Mouse (Mus musculus) embryonic facial prominence, embryonic 10.5 days (tissue): ENCODE measurements around the gene Ak6. TPM values are rescaled to one million over a fixed set of nuclear protein-coding genes. Genes with fewer than 3 reads are reported as not detected.

Experiments used
- DNase-seq: peaks from one replicate; pipeline ENCODE4 v3.0.0-alpha.2; 2017; ENCODE audit warnings: low spot score
- H3K27ac ChIP-seq: fragments of 300-500 bp; sonication (generic); replicated peaks from 2 replicates; pipeline ENCODE4 v1.5.1; 2016; ENCODE audit warnings: mild to moderate bottlenecking
- H3K27me3 ChIP-seq: fragments of 300-500 bp; sonication (generic); replicated peaks from 2 replicates; pipeline ENCODE4 v1.6.1; 2016; ENCODE audit warnings: low read depth, mild to moderate bottlenecking; ENCODE audit not compliant: poor library complexity, severe bottlenecking
- H3K36me3 ChIP-seq: fragments of 300-500 bp; sonication (generic); replicated peaks from 2 replicates; pipeline ENCODE4 v1.6.1; 2016; ENCODE audit warnings: mild to moderate bottlenecking, moderate library complexity
- H3K4me1 ChIP-seq: fragments of 300-500 bp; sonication (generic); 2 replicates; pipeline ENCODE4 v1.6.1; 2016
- H3K4me3 ChIP-seq: fragments of 300-500 bp; sonication (generic); 2 replicates; pipeline ENCODE4 v1.5.1; 2016; ENCODE audit warnings: mild to moderate bottlenecking, moderate library complexity
- H3K9me3 ChIP-seq: fragments of 300-500 bp; sonication (generic); 2 replicates; pipeline ENCODE4 v1.6.1; 2016; ENCODE audit warnings: mild to moderate bottlenecking
- WGBS: fragments of 180-500 bp; shearing (Covaris S2); methylation state at CpG from one replicate; pipeline ENCODE4 v1.1.7; 2016; 5-methylcytosine and 5-hydroxymethylcytosine counted together
- polyA plus RNA-seq: library from polyadenylated mRNA; unstranded; fragments of >200 nt; fragmentation: Nextera tagmentation; extraction: Ambion mirVana; gene quantifications from 2 replicates; pipeline ENCODE4 v1.2.1, GENCODE M21; 2016

The Ak6 gene
- polyA plus RNA-seq, 1 experiment from 2014 or later = 365 TPM

- no peaks in the 10 kb centered on the region for H3K36me3 ChIP-seq
- WGBS = 88% methylated on average over 8 of the region's 8 CpGs
- H3K27ac ChIP-seq = no peak overlapping the region
- DNase-seq = no peak
- H3K4me1 ChIP-seq = no peaks in the 10 kb centered on the region
- H3K9me3 ChIP-seq = no peaks in the 10 kb centered on the region
- no peak overlapping the region for H3K4me3 ChIP-seq
- no peaks in the 10 kb centered on the region for H3K27me3 ChIP-seq
Observed at GRCm38 (mm10) chr13:100681615-100682014, 30.8 kb downstream of the Ak6 start.

- no peak for DNase-seq
- Histone ChIP-seq H3K27me3 (no peaks in the 10 kb centered on the region), H3K9me3 (no peaks in the 10 kb centered on the region), H3K4me3 (no peak overlapping the region), H3K4me1 (no peaks in the 10 kb centered on the region), H3K27ac (no peak overlapping the region), H3K36me3 (no peaks in the 10 kb centered on the region)
- 86% methylated on average over 2 of the region's 2 CpGs for WGBS
Observed at GRCm38 (mm10) chr13:100682837-100683236, 32.1 kb downstream of the Ak6 start.

DNA sequence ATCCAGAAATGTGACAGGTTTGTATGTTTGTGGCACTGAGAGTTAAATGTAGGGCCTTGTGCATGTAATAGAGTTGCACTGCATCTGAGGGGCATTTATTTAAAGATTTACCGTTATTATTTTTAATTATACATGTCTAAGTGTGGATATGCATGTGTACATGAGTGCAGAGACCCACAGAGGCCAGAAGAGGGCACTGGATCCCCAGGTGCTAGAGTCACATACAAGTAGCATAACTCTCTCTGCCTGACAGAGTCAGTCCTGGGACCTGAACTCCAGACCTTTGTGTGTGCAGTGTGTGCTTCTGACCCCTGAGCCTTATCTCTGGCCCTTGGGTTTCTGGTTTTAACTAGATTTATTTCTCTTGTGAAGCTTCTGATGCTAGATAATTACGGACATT is 33.6 kb downstream of the Ak6 start:
- Histone ChIP-seq H3K4me1 (no peaks in the 10 kb centered on the region), H3K27me3 (no peaks in the 10 kb centered on the region), H3K9me3 (no peaks in the 10 kb centered on the region), H3K27ac (no peak overlapping the region), H3K36me3 (no peaks in the 10 kb centered on the region), H3K4me3 (no peak overlapping the region)
- WGBS = 72% methylated on average over 2 of the region's 2 CpGs
- no peak for DNase-seq

GRCm38 (mm10) chr13:100687513-100687912 is 36.7 kb downstream of the Ak6 start:
- no peaks in the 10 kb centered on the region for H3K27me3 ChIP-seq
- H3K36me3 ChIP-seq = 0 out of 2 replicates have a peak, but pooled peaks cover 3% of the 10 kb centered on the region
- no peak overlapping the region for H3K4me3 ChIP-seq
- H3K4me1 ChIP-seq = no peaks in the 10 kb centered on the region
- H3K27ac ChIP-seq = no peak overlapping the region
- 73% methylated on average over 7 of the region's 7 CpGs for WGBS
- no peaks in the 10 kb centered on the region for H3K9me3 ChIP-seq
- no peak for DNase-seq

DNA sequence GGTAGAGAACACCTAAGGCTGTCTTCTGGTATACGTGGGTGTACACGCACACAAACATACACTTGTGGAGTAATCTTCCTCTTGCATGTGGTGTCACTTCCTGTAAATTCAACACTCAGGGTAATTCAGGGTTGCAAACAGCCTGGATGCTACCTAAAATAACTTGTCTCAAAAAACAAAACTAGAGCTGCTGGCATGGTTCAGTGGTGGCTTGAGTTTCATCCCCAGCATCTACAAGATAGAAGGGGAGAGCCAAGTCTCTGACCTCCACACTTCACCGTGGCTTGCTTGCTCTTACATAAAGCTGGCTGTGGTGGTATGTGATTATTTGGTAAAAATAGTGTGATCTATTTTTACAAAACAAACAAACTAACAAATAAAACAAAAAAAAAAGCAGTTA is 46.8 kb downstream of the Ak6 start:
- Histone ChIP-seq H3K9me3 (no peaks in the 10 kb centered on the region), H3K36me3 (peaks cover 82% of the 10 kb centered on the region)
- 92% methylated on average over 3 of the region's 3 CpGs for WGBS

GRCm38 (mm10) chr13:100698866-100699265 is 48.1 kb downstream of the Ak6 start:
- Histone ChIP-seq H3K27ac (no peak overlapping the region), H3K9me3 (no peaks in the 10 kb centered on the region), H3K4me3 (no peak overlapping the region), H3K36me3 (peaks cover 95% of the 10 kb centered on the region), H3K4me1 (no peaks in the 10 kb centered on the region), H3K27me3 (no peaks in the 10 kb centered on the region)
- no peak for DNase-seq
- WGBS = 96% methylated on average over 10 of the region's 10 CpGs

More for the DNA sequence above, 46.8 kb downstream of the Ak6 start:
- H3K27ac ChIP-seq = no peak overlapping the region
- H3K27me3 ChIP-seq = no peaks in the 10 kb centered on the region
- no peak overlapping the region for H3K4me3 ChIP-seq
- H3K4me1 ChIP-seq = no peaks in the 10 kb centered on the region
- no peak for DNase-seq

DNA sequence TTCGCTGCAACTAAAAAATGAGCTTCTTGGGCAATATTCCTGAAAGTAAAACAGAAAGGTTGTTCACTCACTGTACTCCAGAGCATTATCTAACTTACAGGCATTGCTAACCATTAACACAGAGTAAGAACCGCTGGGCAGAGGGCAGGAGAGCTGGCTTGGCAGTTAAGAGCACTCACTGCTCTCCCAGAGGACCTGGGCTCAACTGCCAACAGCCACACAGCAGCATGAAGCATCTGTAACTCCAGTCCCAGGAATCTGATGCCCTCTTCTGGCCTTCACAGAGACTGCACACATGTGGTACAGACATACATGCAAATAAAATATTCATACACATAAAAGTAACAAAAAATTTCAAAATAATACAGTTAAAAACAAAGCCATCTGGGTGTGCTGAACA is 52.7 kb downstream of the Ak6 start:
- Histone ChIP-seq H3K36me3 (peaks cover 99% of the 10 kb centered on the region), H3K27me3 (no peaks in the 10 kb centered on the region), H3K27ac (no peak overlapping the region), H3K4me1 (no peaks in the 10 kb centered on the region), H3K9me3 (no peaks in the 10 kb centered on the region), H3K4me3 (no peak overlapping the region)
- DNase-seq = no peak
- 95% methylated on average over 2 of the region's 2 CpGs for WGBS

DNA sequence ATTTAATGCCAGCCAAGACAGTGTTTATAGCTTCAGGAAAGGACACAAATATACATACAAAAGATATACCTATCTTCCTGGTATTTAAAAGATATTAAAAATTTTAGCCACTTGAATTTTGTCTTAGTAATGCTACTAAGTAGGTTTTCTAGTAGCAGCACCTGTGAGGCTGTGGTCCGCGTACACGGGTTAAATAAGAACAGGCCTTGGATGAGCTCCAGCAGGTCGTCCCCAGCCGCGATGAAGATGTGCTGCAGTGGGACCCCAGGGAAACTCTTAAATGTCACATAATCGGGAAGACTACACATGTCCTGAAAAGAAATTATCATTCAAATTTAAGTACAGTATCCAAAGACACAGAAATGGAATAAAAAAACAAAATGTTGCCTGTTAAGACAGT is 55.4 kb downstream of the Ak6 start:
- H3K36me3 ChIP-seq = peaks cover 99% of the 10 kb centered on the region

DNA sequence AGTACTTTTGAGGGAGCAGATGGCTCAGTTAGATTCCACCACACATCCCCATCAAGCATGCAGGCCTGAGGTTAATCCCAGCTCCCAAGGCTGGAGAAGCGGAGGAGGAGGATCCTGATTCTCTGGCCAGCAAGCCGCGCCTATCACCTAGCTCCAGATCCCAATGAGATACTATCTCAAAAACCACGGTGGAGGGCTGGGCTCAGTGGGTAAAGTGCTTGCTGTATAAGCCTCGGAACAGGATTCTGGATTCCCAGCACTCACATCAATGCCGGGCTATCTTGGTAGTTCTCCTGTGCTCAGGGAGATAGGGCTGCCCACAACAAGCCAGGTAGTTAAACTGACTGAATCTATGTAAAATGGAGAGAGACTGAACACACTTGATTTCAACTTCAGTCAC is 64.7 kb downstream of the Ak6 start:
- Histone ChIP-seq H3K36me3 (peaks cover 99% of the 10 kb centered on the region), H3K9me3 (no peaks in the 10 kb centered on the region), H3K4me1 (no peaks in the 10 kb centered on the region), H3K27ac (no peak overlapping the region), H3K4me3 (no peak overlapping the region), H3K27me3 (no peaks in the 10 kb centered on the region)
- WGBS = 92% methylated on average over 6 of the region's 6 CpGs
- DNase-seq = no peak

More for the DNA sequence above, 55.4 kb downstream of the Ak6 start:
- H3K27ac ChIP-seq = no peak overlapping the region
- WGBS = 97% methylated on average over 7 of the region's 7 CpGs
- no peak for DNase-seq
- no peaks in the 10 kb centered on the region for H3K4me1 ChIP-seq
- H3K27me3 ChIP-seq = no peaks in the 10 kb centered on the region
- H3K4me3 ChIP-seq = no peak overlapping the region
- H3K9me3 ChIP-seq = no peaks in the 10 kb centered on the region

Other genes starting within 250 kb of the Ak6 start
- gene Naip1, start 198.1 kb upstream of the Ak6 start, polyA plus RNA-seq = not detected in 2 replicates
- gene Gtf2h2, start 158.4 kb upstream of the Ak6 start, polyA plus RNA-seq = 83.6 and 93.1 TPM in 2 replicates
- 6.2 and 6.5 TPM in 2 replicates for gene Ocln, start 98.3 kb upstream of the Ak6 start, polyA plus RNA-seq
- gene Marveld2, start 34.0 kb upstream of the Ak6 start, polyA plus RNA-seq = 6.0 and 6.2 TPM in 2 replicates
- 23.4 and 23.8 TPM in 2 replicates for gene Rad17, start 72 bp downstream of the Ak6 start, polyA plus RNA-seq
- 20.0 and 23.1 TPM in 2 replicates for gene Taf9, start 600 bp downstream of the Ak6 start, polyA plus RNA-seq
- gene Ccdc125, start 18.7 kb downstream of the Ak6 start, polyA plus RNA-seq = 3.9 and 4.6 TPM in 2 replicates
- 114 and 119 TPM in 2 replicates for gene Cdk7, start 80.0 kb downstream of the Ak6 start, polyA plus RNA-seq
- gene Mrps36, start 93.7 kb downstream of the Ak6 start, polyA plus RNA-seq = 124 and 129 TPM in 2 replicates
- 65.7 and 68.2 TPM in 2 replicates for gene Cenph, start 124.9 kb downstream of the Ak6 start, polyA plus RNA-seq
- gene Ccnb1, start 135.6 kb downstream of the Ak6 start, polyA plus RNA-seq = 411 and 420 TPM in 2 replicates
- gene Slc30a5, start 182.4 kb downstream of the Ak6 start, polyA plus RNA-seq = 36.4 and 37.7 TPM in 2 replicates